Mouse (Mus musculus): ENCODE measurements around the gene Actr3.

Actr3 gene

DNA sequence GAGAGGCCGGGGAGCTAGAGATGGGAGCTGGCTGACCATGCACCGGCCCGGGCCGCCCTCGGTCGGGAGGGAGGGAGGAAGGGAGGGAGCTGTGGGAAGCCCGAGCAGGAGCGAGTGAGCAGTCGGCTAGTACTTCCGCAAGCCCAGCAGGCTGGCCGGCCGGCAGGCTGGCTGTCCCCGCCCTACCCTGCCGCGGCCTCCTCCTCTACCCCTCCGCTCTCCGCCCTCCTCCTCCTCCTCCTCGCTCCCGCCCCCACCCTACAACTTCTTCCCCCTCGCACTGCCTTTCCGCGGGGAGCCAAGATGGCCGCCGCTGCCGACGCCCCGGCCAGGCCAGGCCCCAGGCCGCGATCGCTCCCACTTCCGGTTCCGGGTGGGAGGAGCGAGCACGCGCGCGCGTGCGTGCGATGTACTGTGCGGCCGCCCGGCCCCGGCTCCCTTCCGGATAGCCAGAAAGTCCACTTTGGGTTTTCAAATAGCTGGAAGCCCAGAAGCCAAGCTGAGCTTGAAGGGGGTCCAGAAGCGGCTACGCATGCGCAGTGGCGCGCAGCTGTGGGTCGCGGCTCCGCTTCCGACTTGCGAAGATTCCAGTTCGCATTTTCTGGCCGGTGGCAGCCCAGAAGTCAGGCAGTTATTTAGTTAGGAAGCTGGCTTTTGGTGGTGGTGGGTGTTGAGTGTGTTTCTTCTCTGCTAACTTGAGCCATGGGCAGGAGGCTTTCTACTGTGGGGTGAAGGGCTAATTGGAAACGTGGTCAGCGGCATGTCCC is at the start of gene Actr3:
Gene Actr3 (minus strand): TSS at position 359 of the 767 bp plus-strand sequence.
- peak; percentile 99 for DNase-seq (ENCODE audit: low spot score)

DNA sequence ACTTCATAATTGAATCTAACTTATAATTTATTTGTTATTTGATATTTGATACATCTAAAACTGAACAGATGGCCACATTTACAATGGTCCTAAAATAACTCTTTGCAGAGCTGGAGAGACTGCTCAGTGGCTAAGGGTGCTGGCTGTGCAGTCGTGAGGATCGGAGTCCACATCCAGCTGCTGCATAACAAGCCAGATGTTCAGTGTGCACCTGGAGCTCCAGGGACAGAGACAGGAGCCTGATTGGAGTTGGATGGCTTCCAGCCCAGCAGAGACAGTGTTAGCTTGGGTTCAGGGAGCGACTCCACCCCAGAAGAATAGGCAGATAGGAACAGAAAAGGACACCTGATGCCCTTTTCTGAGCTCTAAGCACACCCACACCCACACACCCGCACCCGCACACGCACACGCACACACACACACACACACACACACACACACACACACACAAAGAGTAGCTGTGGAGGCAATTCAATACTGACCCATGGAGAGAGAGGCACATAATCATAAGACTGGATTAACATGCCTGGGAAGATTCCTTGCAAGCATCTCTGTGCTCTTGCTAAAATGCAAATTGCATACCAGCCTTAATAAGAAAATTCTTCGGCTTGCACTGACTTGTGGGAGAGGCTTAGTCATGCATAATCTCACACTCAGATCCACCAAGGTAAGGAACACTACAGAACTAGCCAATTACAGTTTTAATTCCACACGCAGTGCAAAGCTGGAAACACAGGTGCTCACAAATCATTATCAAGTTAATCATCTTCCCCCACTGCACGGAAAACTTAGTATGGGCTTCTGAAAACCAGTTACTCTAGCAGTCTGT is 47.1 kb upstream of the Actr3 start:
- peak; percentile 46 for DNase-seq (ENCODE audit: low spot score)

DNA sequence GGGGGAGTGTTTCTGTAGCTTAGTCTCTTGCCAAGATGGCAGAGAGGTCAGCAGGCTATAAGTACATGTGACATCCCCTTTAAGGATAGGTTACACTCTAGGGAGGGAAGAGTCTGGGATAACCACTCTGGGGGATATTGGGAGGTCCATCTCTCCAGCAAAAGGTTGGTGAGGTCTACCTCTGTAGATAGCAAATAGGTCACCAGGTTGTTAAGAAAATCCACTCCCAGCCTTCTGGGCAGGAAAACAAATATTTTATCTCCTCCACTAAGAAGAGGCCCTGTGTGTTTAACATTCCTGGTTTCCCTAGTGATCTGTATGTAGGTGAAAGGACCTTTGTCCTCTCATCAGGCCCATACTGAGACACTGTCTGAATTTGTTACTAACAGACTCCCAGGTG is 46.3 kb upstream of the Actr3 start:
- no peak for DNase-seq (ENCODE audit: low spot score)

DNA sequence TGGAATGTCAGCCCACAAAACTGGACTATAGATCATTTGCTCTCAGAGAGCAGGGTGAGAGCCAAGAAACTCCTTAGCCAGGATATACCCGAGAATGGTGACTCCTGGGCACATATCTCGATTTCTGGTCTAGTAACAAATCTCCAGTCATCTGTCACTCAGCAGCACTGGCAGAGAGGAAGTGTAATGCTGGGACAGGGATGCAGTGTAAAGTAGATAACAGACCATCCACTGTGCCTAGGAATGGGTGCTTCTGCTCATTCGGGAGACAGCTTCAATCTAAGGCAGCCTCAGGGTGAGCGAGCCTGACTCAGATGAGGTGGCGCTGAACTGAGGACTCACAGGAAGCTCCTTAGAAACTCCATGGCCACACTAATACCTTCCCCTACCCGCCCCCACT is 43.1 kb upstream of the Actr3 start:
- DNase-seq (ENCODE audit: low spot score) = no peak

DNA sequence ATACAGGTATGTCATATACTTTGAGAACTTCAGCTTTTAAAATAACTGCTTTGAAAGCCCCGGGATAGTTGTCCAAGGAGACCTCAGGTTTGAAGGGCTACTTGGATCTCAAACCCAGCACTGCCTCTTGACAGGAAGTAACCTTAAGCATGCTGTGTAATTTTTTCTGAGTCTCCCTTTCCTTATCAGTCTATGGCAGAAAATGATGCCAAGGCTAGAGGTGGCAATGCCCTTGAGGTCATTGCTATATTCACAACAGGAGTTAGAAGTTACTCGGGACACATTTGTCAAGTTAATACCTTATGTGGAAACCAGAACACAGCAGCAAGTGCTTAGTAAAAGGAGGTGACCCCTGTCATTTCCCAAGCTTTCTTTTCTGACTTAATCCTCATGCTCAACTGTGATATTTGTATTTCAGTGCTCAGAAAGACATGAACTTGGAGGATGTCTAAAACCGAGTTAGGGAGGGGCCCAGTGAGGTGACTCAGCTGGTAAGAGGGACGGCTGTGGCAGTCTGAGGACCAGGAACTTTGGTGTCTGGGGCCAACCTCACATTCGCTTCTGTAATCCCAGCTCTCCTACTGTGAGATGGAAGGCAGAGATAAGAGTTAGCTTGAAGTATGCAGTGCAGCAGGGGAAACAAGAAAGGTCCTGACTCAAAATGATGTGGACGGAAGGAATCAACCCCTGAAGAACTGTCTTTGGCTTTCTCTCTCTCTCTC is 40.6 kb upstream of the Actr3 start:
- no peak for DNase-seq (ENCODE audit: low spot score)

DNA sequence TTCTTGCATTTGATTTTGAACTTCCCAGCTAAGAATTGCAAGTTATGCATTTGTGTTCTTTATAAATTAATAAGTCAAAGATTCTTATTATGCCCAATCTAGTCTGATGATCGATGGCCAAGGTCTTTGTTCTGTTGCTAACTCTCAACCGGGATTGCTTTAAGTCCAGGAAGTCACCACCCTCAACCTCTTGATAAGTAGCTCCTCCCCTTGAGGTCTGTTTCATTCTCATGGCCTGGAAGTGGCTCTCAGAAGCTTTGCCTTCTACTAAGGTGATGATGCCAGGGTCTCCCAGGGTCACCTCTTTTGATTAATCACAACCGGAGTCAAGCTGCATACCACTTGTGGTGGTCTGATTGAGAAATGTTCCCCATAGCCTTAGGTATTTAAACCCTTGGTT is 38.3 kb upstream of the Actr3 start:
- no peak for DNase-seq (ENCODE audit: low spot score)

DNA sequence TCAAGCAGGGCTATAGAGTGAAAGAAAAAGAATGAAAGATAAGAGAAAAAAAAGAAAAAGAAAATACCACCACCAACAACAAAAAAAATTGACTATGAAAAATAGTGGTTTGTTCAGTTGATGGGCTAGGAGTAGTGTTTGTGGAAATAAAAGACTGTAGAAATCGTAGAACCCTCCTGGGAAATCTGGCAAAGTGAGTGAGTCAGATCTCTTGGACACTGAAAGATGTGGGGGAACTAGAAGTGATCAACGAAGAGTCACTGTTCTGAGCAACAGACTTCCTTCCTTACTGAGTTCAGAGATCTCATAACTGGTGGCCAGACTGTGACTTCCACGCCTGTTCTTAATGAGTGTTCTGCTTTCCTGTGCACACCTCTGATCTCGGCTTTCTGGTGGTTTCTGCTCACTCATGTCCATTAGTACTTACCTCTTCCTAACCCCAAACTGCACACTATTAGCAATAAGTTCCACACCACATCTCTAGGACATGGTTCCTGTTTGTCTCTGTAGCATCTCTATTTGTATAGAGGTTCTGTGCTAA is 37.7 kb upstream of the Actr3 start:
- DNase-seq (ENCODE audit: low spot score) = no peak

DNA sequence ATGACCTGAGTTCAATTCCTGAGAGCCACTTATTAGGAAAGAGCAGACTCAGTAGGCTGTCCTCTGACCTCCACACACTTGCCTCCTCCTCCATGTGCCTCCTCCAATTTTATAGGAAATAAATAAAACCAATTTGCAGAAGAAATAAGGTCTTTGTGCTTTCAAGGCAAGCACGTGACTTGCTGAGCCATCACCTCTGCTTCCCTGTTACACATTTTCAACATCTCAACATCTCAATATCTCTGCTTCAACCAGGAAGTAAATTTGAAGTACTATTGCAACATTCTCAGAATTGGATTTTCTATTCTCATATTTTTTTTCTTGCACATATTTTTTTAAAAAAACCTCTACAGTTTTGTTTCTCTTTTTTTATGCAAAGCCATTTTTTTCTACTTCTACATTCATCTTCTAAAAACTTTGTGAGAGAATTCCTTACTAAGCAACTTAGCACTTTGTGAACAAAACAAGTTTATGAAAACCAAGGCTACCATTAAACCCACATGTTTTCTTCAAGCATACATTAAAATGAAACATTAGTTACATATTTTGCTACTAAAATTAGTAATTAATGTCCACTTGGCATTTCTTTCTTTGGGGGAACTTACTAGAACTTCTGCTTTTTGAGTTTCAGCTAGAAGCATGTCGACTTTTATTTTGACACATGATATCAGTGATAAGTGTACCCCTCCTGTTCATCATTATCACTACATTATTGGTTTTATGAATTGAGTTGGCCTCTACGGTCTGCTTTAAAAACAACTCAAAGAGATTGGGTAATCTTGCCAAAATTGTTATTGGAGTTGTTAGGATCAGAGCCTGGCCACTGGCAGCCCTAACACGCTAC is 35.5 kb upstream of the Actr3 start:
- no peak for DNase-seq (ENCODE audit: low spot score)

DNA sequence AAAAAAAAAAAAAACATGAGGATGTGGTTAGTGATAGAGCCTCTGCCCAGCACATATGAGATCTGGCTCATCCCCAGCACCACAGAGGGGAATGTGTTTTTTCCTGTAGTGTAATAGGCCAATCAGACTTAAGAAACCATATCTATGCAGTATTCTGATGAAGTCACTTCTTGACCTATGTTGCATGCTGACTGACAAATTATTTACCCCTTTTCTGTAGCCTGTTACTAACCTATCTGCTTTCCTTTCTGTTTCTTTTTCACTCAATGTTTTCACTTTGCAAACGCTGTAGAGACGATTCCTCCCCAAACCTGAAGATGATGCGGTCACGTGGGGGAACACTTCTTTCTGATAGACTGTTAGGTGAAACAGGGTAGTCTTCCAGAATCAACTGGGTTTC is 32.4 kb upstream of the Actr3 start:
- no peak for DNase-seq (ENCODE audit: low spot score)

DNA sequence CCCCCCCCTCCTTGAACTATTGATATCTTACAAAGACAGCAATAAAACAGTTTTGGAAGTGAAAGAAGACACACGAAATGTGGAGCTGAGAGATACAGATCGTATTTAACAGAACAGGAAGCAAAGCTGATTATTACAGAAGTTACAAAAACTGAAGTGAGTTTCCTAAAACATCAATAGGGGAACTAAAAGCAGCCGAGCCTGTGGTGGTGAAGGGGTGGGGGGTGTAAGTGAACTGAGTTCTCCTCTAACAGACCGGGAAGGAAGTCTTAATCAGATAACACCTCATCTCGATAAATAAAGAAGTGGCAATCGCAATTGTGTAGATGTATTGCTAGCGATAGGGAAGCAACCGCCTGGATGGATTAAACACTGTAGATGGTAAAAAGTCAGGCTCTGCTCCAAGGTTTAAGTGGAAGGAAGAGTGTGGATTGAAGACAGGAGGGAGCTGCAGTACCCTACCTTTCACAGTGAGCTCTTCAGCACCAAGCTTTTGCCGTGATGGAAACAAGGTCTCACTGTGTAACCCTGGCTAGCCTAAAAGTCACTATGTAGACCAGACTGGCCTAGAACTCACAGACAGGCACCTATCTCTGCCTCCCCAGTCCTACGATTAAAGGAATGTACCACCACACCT is 31.2 kb upstream of the Actr3 start:
- no peak for DNase-seq (ENCODE audit: low spot score)

DNA sequence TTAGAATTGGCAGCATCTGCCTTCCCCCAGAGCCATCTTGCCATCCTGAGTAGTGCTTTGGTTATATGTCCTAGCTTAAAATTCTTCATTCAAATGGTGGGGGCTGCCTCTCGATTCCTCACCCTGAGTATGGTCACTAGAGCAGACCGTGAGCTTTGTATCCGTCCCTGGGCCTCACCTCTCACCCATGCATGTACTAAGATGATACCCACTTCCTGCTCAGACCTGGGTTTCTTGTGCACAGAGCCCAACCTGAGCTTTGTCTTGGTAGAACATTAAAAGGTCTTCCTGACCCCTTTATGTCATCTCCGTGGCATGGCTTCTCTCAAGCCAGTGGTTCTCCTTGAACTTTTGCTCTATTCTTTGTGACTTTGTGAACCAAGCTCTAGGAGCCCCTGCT is 28.5 kb upstream of the Actr3 start:
- no peak for DNase-seq (ENCODE audit: low spot score)

DNA sequence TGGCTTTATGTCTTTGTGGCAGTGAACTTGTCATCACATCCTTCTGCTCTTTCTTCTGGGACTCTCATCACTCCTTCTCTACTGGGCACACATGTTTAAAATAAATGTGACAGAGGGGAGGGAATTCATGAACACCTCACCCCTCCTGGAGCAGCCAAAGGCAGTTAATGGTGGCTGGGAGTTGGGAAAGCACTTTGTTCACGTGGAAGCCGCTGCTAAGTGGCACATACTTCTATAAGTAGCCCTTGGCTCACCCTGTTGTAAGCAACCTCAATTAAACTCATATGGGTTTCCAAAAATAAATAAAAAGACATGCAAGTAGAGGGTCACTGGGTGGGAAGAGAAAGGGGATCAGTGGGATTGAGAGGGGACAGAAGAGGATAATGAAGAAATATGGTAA is 27.8 kb upstream of the Actr3 start:
- DNase-seq (ENCODE audit: low spot score) = no peak

DNA sequence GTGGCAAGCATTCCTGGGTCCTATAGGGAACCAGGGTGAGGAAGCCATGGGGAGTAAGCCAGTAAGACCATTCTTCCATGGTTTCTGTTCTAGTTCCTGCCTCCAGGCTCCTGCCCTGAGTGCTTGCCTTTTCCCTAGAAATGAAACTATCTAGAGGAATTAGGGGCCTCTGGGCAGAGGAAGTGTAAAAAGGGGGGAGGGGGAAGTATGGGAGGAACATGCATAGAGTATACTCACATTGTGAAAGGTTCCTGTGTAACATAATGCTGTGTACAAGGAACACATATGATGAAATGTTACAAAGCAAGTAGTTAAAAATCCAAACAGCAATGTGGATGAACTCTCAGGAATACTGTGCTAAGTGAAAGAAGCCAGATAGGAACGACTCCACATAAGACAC is 27.4 kb upstream of the Actr3 start:
- no peak for DNase-seq (ENCODE audit: low spot score)

DNA sequence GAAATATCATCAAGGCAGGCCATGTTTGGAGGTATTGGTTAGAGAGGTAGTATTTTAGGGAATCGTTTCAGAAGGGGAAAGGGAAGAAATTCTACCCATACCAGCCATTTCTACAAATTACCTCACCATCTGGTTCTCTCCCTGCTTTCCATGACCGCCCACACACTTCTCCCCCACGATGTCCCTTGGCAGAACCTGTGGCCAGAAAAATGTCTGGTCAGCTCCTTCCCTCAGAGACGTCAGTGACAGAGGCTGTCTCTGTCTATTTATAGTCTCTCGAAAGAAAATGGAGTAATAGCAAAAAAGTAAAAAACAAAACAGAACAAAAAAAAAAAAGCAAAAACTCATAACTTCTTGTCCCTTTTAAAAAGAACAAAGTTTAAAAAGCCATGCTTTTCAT is 23.0 kb upstream of the Actr3 start:
- DNase-seq (ENCODE audit: low spot score) = peak; percentile 56

DNA sequence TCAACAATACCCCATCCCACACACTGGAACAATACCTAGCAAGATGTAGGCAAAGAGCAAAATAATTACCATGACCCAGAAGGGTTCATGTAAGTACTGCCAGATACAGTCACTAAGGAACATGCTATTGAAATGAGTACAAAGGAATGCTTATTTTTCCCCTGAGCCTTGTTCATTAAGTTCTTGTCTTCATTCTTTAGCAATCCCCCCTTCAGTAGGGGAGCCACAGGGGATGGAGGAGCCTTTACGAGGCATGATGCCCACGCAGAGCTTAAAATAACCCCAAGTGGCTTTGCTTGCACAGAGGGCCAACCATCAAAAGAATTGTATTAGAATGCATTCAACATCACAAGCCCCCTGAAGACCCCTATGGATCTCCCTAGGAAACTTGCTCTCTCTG is 19.6 kb upstream of the Actr3 start:
- no peak for DNase-seq (ENCODE audit: low spot score)

DNA sequence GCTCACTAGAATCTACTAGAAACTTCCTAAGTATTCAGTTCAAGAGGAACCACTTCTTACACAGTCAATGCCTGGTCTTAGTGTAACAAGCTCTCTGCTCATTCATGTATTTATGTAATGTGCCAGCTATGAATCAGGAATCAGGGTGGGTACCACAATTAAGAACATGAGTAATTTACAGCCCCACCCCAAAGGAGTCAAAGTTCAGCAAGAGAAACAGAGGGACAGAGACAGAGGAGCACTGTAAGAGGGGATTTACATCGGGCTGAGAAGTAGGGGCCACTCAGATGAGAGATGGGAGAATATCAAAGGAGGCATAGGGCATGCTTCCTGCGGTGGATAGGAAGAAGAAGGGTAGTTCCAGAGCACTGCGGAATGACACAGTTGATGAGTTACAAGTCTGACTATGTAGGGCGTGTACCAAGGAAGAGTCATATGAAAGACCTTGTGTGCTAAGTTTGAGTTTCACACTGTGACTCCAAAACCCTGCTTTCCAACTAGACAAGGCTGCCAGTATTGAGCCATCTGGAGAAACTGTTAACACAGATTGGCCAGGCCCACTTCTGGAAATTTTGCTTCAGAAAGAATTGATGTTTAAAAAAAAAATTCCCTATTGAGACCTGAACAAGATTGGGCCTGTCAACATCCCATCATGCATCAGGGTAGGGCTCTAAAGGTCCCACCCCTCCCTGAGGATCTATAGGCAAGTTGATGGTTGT is 14.9 kb upstream of the Actr3 start:
- DNase-seq (ENCODE audit: low spot score) = no peak

DNA sequence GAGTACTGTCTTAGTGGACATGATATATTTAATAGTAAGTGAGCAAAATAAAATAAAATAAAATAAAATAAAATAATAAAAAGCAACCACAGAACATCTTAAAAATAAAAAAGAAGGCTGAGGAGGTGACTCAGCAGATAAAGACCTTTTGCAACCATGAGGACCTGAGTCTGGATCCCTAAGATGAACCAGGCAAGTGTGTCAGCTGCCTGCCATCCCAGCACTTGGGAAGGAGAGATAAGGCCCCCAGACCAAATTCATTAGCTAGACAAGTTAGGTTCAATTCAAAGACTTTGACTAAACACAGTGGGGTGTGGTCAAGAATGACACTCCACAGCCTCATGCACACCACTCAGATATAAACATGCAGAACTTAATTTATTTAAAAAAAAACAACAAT is 12.4 kb upstream of the Actr3 start:
- DNase-seq (ENCODE audit: low spot score) = no peak

DNA sequence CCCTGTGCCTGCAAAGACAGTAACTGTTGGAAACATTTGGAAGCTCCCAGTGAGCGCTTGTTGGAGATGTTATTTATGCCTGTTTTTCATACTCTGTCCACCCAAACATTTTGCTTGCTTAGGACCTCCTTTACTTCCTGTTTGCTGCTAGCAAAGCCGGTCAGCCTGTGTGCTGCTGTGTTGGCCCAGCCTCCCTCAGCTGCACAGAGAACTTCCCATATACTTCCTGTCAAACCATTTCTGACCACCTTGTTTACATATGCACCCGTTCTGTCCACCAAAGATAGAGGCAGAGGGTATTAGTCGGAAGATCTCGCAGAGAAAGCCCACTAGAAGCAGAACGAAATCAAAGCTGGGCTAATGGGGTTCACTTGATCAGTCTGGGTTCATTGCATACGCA is 6.2 kb upstream of the Actr3 start:
- DNase-seq (ENCODE audit: low spot score) = no peak

DNA sequence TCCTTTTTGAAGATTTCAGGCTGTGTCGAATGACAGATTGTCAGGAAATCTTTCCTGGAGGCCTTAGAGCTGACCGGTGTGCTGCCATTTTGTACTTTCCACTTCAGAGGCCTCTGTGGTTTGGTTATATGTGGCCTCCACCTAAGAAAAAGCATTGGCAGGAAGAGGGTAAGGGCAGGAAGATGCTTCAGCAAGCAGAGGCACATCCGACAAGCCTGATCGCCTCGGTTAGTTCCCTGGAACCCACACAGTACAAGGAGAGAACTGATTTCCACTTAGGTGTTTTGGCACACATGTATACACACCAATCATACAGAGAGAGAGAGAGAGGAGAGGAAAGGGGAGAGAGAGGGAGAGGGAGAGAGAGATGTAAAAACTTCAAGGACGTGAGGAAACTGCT is 5.7 kb upstream of the Actr3 start:
- no peak for DNase-seq (ENCODE audit: low spot score)

DNA sequence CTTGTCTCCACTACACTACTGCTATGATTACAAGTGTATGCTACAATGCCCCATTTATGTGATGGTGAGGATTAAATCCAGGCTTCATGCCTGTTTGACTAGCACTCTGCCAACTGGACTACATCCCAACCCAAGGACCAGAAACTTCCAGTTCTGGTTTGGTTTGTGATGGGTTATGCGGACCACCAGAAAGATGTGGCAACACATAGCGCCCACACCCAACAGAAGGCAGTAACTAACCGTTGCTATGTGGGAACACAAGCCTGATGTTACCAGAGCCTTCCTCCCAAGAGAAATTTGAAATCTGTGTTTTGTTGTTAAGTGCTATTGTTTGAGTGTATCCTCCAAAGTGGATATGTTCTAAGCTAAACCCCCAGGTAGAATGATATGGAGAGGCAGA is 4.0 kb upstream of the Actr3 start:
- no peak for DNase-seq (ENCODE audit: low spot score)

DNA sequence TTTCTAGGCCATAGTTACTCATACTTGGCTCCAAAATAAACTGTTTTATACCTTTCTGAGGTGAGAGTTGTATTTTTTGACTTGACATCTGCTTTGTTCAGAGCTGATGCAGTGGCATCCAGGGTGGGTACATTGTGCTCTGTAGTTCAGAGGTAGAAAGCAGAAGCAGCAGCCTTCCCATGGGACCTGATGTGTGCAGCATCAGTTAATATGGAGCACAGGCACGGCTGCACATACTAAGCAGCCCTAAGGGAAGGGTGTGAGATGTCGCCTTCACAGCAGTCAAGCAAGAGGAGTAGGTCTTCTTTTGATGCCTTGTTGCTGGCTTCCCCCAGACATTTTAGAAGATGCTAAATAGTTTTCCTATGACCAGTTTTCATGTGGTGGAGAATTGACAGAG is 3.3 kb upstream of the Actr3 start:
- no peak for DNase-seq (ENCODE audit: low spot score)
